Comparison of ENCODE assay signal across 9 mouse cellular contexts in genomic region chr19:23152201-23152640, GRCm38 (mm10). TPM values are rescaled to one million over a fixed set of nuclear protein-coding genes. Genes with fewer than 3 reads are reported as not detected.
DNase-seq lines count a peak whose midpoint lies in the region; ATAC-seq and TF ChIP-seq lines count a peak whose summit lies in the region.
"Had no signal": no experiment of that assay in that cellular context is flagged by ENCODE, and none has a peak within 500 bp of the region (broad histone marks: within the 10 kb centered on the region; RNA-seq: fewer than 3 reads in every experiment).

No protein-coding gene starts in this region.

- H3K4me3 ChIP-seq in heart, embryonic 12.5 days, result no peak overlapping the region
- H3K4me3 ChIP-seq in CH12.LX (replicated peaks in 1 of 3; ENCODE audit: low read depth in 2 of 3, low read length in 2 of 3, poor library complexity in 1 of 3), result peak overlapping the region; percentile 16 to 50 (median 28)
- no peak overlapping the region for H3K4me3 ChIP-seq in bone marrow, adult 2 months (replicated peaks; ENCODE audit: control insufficient read depth, low read depth, low read length)
- peak overlapping the region; percentile 40 for H3K4me3 ChIP-seq in liver, embryonic 11.5 days (ENCODE audit: low read depth, low read length)
- H3K4me3 ChIP-seq in midbrain, embryonic 16.5 days (ENCODE audit: low read depth, low read length), result no peak overlapping the region
- no peak overlapping the region for H3K4me3 ChIP-seq in hindbrain, embryonic 11.5 days (ENCODE audit: low read depth, low read length)

- TF ChIP-seq RAD21 in CH12.LX (IDR thresholded peaks at IDR 0.05; ENCODE audit: low read depth, low read length), result no peak

- DNase-seq in heart, postnatal 14 days, result no peak
- peak; percentile 49 for DNase-seq in CH12.LX (ENCODE audit: extremely low read depth)
- DNase-seq in liver, embryonic 11.5 days (ENCODE audit: low spot score), result peak; percentile 61
- no peak for DNase-seq in embryo, embryonic 9.5 days (ENCODE audit: extremely low spot score)
- no peak for DNase-seq in hindbrain, embryonic 11.5 days (ENCODE audit: low spot score)
- DNase-seq: right cerebral cortex, postnatal 14 days had no signal

- TF ChIP-seq EP300 in CH12.LX (IDR thresholded peaks at IDR 0.05; ENCODE audit: low read length), result no peak

- H3K27ac ChIP-seq in heart, embryonic 12.5 days (ENCODE audit: poor library complexity, severe bottlenecking), result no peak overlapping the region
- no peak overlapping the region for H3K27ac ChIP-seq in CH12.LX (ENCODE audit: insufficient read depth, low read depth)
- H3K27ac ChIP-seq in bone marrow, adult 2 months (ENCODE audit: control insufficient read depth, insufficient read depth, low read depth, low read length, poor library complexity), result peak overlapping the region; percentile 69; the same call in 1 of the 2 replicates
- H3K27ac ChIP-seq in liver, embryonic 11.5 days (ENCODE audit: low read depth, low read length), result peak overlapping the region; percentile 92
- no peak overlapping the region for H3K27ac ChIP-seq in midbrain, embryonic 16.5 days (ENCODE audit: low read length)
- no peak overlapping the region for H3K27ac ChIP-seq in hindbrain, embryonic 11.5 days (ENCODE audit: low read depth, low read length)

- H3K4me1 ChIP-seq in heart, embryonic 12.5 days (replicated peaks), result peaks cover 21% of the 10 kb centered on the region
- H3K4me1 ChIP-seq in CH12.LX (ENCODE audit: control insufficient read depth in 1 of 2, insufficient read depth in 2 of 2), result peaks cover 5 to 30% of the 10 kb centered on the region in 2 experiments
- peaks cover 6% of the 10 kb centered on the region for H3K4me1 ChIP-seq in bone marrow, adult 2 months (ENCODE audit: control insufficient read depth, insufficient read depth, low read length)
- H3K4me1 ChIP-seq in liver, embryonic 11.5 days (replicated peaks; ENCODE audit: control insufficient read depth, insufficient read depth, low read length), result peaks cover 45% of the 10 kb centered on the region
- no peaks in the 10 kb centered on the region for H3K4me1 ChIP-seq in midbrain, embryonic 16.5 days (ENCODE audit: control insufficient read depth, insufficient read depth, low read length)
- no peaks in the 10 kb centered on the region for H3K4me1 ChIP-seq in hindbrain, embryonic 11.5 days (replicated peaks; ENCODE audit: control insufficient read depth, insufficient read depth, low read length)

- peak; percentile 59; the same call in 1 of the 2 replicates for ATAC-seq in heart, embryonic 12.5 days (ENCODE audit: insufficient number of reproducible peaks, low FRiP score)
- ATAC-seq in liver, embryonic 11.5 days (replicated peaks; ENCODE audit: low FRiP score), result peak; percentile 88
- ATAC-seq in midbrain, embryonic 16.5 days, result no peak
- ATAC-seq in hindbrain, embryonic 11.5 days (ENCODE audit: low FRiP score), result no peak

- no peak overlapping the region for H3K9ac ChIP-seq in heart, embryonic 12.5 days
- peak overlapping the region; percentile 13; the same call in 1 of the 2 replicates for H3K9ac ChIP-seq in CH12.LX (ENCODE audit: insufficient read depth, low read depth)
- peak overlapping the region; percentile 68 for H3K9ac ChIP-seq in liver, embryonic 11.5 days (ENCODE audit: low read depth, low read length)
- no peak overlapping the region for H3K9ac ChIP-seq in midbrain, embryonic 16.5 days (ENCODE audit: low read depth, low read length)
- H3K9ac ChIP-seq in hindbrain, embryonic 11.5 days (ENCODE audit: low read depth, low read length), result no peak overlapping the region

- intact Hi-C loops in heart, postnatal 14 days (cut with DNase I), result loop anchor here (5.0 kb wide), 1 partner anchor 55 kb away; no protein-coding TSS in a partner anchor

- H3K9me3 ChIP-seq in heart, embryonic 12.5 days (replicated peaks), result no peaks in the 10 kb centered on the region
- no peaks in the 10 kb centered on the region for H3K9me3 ChIP-seq in CH12.LX (replicated peaks; ENCODE audit: low read length)
- no peaks in the 10 kb centered on the region for H3K9me3 ChIP-seq in liver, embryonic 11.5 days (ENCODE audit: control insufficient read depth, low read length)
- H3K9me3 ChIP-seq in midbrain, embryonic 16.5 days (replicated peaks; ENCODE audit: control insufficient read depth, low read length, poor library complexity, severe bottlenecking), result no peaks in the 10 kb centered on the region
- no peaks in the 10 kb centered on the region for H3K9me3 ChIP-seq in hindbrain, embryonic 11.5 days (ENCODE audit: control insufficient read depth, low read length)

- no peak for TF ChIP-seq CTCF in CH12.LX (conservative IDR thresholded peaks at IDR 0.05 in 1 of 2, IDR thresholded peaks at IDR 0.05 in 1 of 2; ENCODE audit: low read depth in 2 of 2, low read length in 2 of 2)
- TF ChIP-seq CTCF in bone marrow, adult 2 months (IDR thresholded peaks at IDR 0.05; ENCODE audit: control insufficient read depth, insufficient read depth, low read length), result no peak

- H3K4me2 ChIP-seq in heart, embryonic 12.5 days, result peak overlapping the region; percentile 54
- H3K4me2 ChIP-seq in CH12.LX (ENCODE audit: insufficient read depth, low read depth, poor library complexity, severe bottlenecking), result peak overlapping the region; percentile 80
- H3K4me2 ChIP-seq in liver, embryonic 11.5 days, result peak overlapping the region; percentile 70
- no peak overlapping the region for H3K4me2 ChIP-seq in midbrain, embryonic 16.5 days (ENCODE audit: low read length)
- H3K4me2 ChIP-seq in hindbrain, embryonic 11.5 days (replicated peaks; ENCODE audit: low read depth, low read length), result no peak overlapping the region

- TF ChIP-seq POLR2A in CH12.LX (IDR thresholded peaks at IDR 0.05; ENCODE audit: low read depth, low read length), result no peak
- TF ChIP-seq POLR2A in bone marrow, adult 2 months (IDR thresholded peaks at IDR 0.05; ENCODE audit: borderline replicate concordance, control insufficient read depth, low read depth, low read length), result no peak

- dilution Hi-C loops in CH12.LX (cut with MboI; ENCODE audit: extremely low pct_ligation_motif_present, extremely low pct_unique_long_range_greater_than_20kb, low sequenced_read_pairs), result no loop called here

- in situ Hi-C loops in CH12.LX (cut with MboI; ENCODE audit: low pct_ligation_motif_present, low pct_unique_long_range_greater_than_20kb, low sequenced_read_pairs), result loop anchor here (10.0 kb wide), 1 partner anchor 237 kb away; no protein-coding TSS in a partner anchor

- WGBS in heart, embryonic 12.5 days, result 10% methylated on average over 4 of the region's 4 CpGs
- 32% methylated on average over 4 of the region's 4 CpGs for WGBS in bone marrow, adult 2 months
- 9% methylated on average over 4 of the region's 4 CpGs for WGBS in liver, embryonic 11.5 days
- 25% methylated on average over 4 of the region's 4 CpGs for WGBS in midbrain, embryonic 16.5 days
- 34% methylated on average over 4 of the region's 4 CpGs for WGBS in hindbrain, embryonic 11.5 days

- H3K27me3 ChIP-seq in heart, embryonic 12.5 days (replicated peaks), result no peaks in the 10 kb centered on the region
- H3K27me3 ChIP-seq in CH12.LX (replicated peaks), result no peaks in the 10 kb centered on the region
- no peaks in the 10 kb centered on the region for H3K27me3 ChIP-seq in liver, embryonic 11.5 days (replicated peaks; ENCODE audit: control insufficient read depth, insufficient read depth, low read length)
- no peaks in the 10 kb centered on the region for H3K27me3 ChIP-seq in midbrain, embryonic 16.5 days (ENCODE audit: control insufficient read depth, insufficient read depth, low read depth, low read length)
- H3K27me3 ChIP-seq in hindbrain, embryonic 11.5 days (ENCODE audit: control insufficient read depth, insufficient read depth, low read length), result no peaks in the 10 kb centered on the region

- no peaks in the 10 kb centered on the region for H3K36me3 ChIP-seq in heart, embryonic 12.5 days
- H3K36me3 ChIP-seq in CH12.LX (replicated peaks in 1 of 2; ENCODE audit: control insufficient read depth in 1 of 2, insufficient read depth in 1 of 2, low read length in 1 of 2), result no peaks in the 10 kb centered on the region
- H3K36me3 ChIP-seq in liver, embryonic 11.5 days (ENCODE audit: control insufficient read depth, insufficient read depth, low read length), result no peaks in the 10 kb centered on the region
- no peaks in the 10 kb centered on the region for H3K36me3 ChIP-seq in midbrain, embryonic 16.5 days (ENCODE audit: control insufficient read depth, insufficient read depth, low read length)
- no peaks in the 10 kb centered on the region for H3K36me3 ChIP-seq in hindbrain, embryonic 11.5 days (ENCODE audit: control insufficient read depth, insufficient read depth, low read length)

- H3K79me2 ChIP-seq in CH12.LX (replicated peaks; ENCODE audit: control insufficient read depth, extremely low read depth, insufficient read depth, poor library complexity, severe bottlenecking), result no peaks in the 10 kb centered on the region

TF ChIP-seq in CH12.LX, 34 proteins besides CTCF, POLR2A, EP300 and RAD21:
- TF ChIP-seq CHD2 (IDR thresholded peaks at IDR 0.05; ENCODE audit: low read length) (peak; percentile 69), NRF1 (IDR thresholded peaks at IDR 0.05; ENCODE audit: low read depth, low read length) (no peak), MAX (IDR thresholded peaks at IDR 0.05; ENCODE audit: low read length) (no peak)

RNA-seq across cellular contexts. Expression of gene Klf9, which starts 11.2 kb away (rescaled TPM):
- polyA plus RNA-seq in heart, embryonic 12.5 days (2016; fragmentation: Nextera tagmentation; extraction: Ambion mirVana), result 2.1 TPM in 2 replicates
- total RNA-seq in heart, postnatal 14 days (2021), result 100 to 1,000 TPM; 137 to 150 TPM
- total RNA-seq in CH12.LX (2012; rRNA removed), result not detected in 2 replicates
- not detected in 2 replicates for total RNA-seq in CH12.LX (2014; rRNA removed)
- polyA plus RNA-seq in CH12.LX (2012; ENCODE audit: insufficient read length, low read depth), result not detected in 2 replicates
- polyA plus RNA-seq in bone marrow, adult 2 months (2011; ENCODE audit: insufficient read depth, insufficient read length, low replicate concordance, missing spikeins), result 4.1 and 9.8 TPM in 2 replicates
- 2.3 and 2.8 TPM in 2 replicates for polyA plus RNA-seq in liver, embryonic 11.5 days (2014; fragmentation: Nextera tagmentation; extraction: Ambion mirVana)
- polyA plus RNA-seq in midbrain, embryonic 16.5 days (2015; fragmentation: Nextera tagmentation; extraction: Ambion mirVana), result 2.3 and 3.1 TPM in 2 replicates
- 0.80 and 0.95 TPM in 2 replicates for polyA plus RNA-seq in hindbrain, embryonic 11.5 days (2014; fragmentation: Nextera tagmentation; extraction: Ambion mirVana)

Comparison
In these comparisons a context has a peak if more than half of its experiments do, and no peak if none do; other contexts are left out.
1. ATAC-seq: peak in heart, embryonic 12.5 days (single experiment) and liver, embryonic 11.5 days (single experiment); none in midbrain, embryonic 16.5 days (single experiment) and hindbrain, embryonic 11.5 days (single experiment).
2. H3K27ac ChIP-seq: peak in bone marrow, adult 2 months (single experiment) and liver, embryonic 11.5 days (single experiment); none in heart, embryonic 12.5 days (single experiment), CH12.LX (single experiment), midbrain, embryonic 16.5 days (single experiment) and hindbrain, embryonic 11.5 days (single experiment).
3. H3K4me2 ChIP-seq: peak in heart, embryonic 12.5 days (single experiment), CH12.LX (single experiment) and liver, embryonic 11.5 days (single experiment); none in midbrain, embryonic 16.5 days (single experiment) and hindbrain, embryonic 11.5 days (single experiment).
4. H3K4me3 ChIP-seq: peak in CH12.LX (3 of 3) and liver, embryonic 11.5 days (single experiment); none in heart, embryonic 12.5 days (single experiment), bone marrow, adult 2 months (single experiment), midbrain, embryonic 16.5 days (single experiment) and hindbrain, embryonic 11.5 days (single experiment).
5. H3K9ac ChIP-seq: peak in CH12.LX (single experiment) and liver, embryonic 11.5 days (single experiment); none in heart, embryonic 12.5 days (single experiment), midbrain, embryonic 16.5 days (single experiment) and hindbrain, embryonic 11.5 days (single experiment).
6. DNase-seq: peak in CH12.LX (single experiment) and liver, embryonic 11.5 days (single experiment); none in heart, postnatal 14 days (0 of 2), embryo, embryonic 9.5 days (single experiment) and hindbrain, embryonic 11.5 days (single experiment).